In the genomic region with DNA sequence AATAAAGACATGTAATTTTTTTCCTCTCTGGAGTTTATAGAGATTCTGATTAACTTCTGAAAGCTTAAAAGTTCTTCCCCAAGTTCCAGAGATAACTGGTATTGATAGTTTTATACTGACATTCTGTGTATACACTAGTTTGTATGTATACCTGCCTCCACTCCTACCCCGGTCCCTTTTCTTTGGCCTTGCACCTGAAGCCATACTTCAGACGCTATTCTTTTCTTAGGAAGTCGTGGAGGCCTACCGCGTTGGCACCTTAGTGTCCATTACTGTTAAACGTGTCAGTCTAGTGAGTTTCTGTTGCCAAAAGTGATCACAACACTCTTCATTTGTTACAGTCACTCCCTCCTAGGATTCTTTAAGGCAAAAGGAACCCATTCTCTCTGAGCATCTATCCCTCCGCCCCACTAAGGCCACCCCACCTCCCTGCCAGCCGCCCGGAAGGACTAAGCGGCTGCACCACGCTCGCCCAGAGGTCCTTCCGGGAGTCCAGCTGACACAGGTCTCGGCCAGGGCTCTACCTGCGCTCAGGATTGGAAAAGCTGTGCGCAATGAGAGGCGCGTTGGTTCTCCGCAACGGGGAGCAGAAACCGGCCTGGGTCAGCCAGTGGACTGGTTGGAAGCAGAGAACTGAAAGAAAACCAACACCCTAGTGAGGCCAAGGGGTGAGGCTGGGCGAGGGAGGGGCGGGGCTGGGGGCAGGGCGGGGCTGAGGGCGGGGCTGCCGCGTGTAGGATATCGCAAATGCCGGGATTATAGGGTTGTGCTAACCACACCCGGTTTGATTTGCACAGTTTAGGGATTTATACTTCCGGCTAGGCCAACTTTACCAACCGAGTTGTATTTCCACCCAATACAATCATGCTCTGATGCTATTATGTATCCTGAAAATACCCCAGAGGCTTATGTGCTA, we compare ENCODE assay signal across 8 mouse cellular contexts. TPM values are rescaled to one million over a fixed set of nuclear protein-coding genes. Genes with fewer than 3 reads are reported as not detected.
DNase-seq lines count a peak whose midpoint lies in the region; ATAC-seq lines count a peak whose summit lies in the region.

A gene (minus strand): TSS at position 672 of the 916 bp plus-strand sequence.

- H3K4me3 ChIP-seq in hindbrain, embryonic 14.5 days (replicated peaks; ENCODE audit: low read length) = peak within 1 kb of the TSS; percentile 44

- H3K4me2 ChIP-seq in hindbrain, embryonic 14.5 days (replicated peaks) = peak within 1 kb of the TSS; percentile 63

- no peaks in the 10 kb centered on the region for H3K9me3 ChIP-seq in hindbrain, embryonic 14.5 days (ENCODE audit: control insufficient read depth, low read length)

- peak; percentile 70 for DNase-seq in WW6 (ENCODE audit: low read depth, low spot score)
- DNase-seq in cerebellum, postnatal 25 days = peak; percentile 85
- DNase-seq in frontal cortex, postnatal 36 days (ENCODE audit: low spot score in 2 of 2) = peak; percentile 53 to 55
- peak; percentile 55 for DNase-seq in hindbrain, embryonic 14.5 days (ENCODE audit: low spot score)
- DNase-seq in left cerebral cortex, adult 11 months (ENCODE audit: low spot score) = peak; percentile 42
- peak; percentile 83 to 84 for DNase-seq in lung, postnatal 4 days
- peak; percentile 86 for DNase-seq in retina, postnatal 1 day
- DNase-seq in thymus, postnatal 4 days = peak; percentile 76

- H3K27me3 ChIP-seq in hindbrain, embryonic 14.5 days (ENCODE audit: control insufficient read depth, insufficient read depth, low read length) = no peaks in the 10 kb centered on the region

- H3K27ac ChIP-seq in hindbrain, embryonic 14.5 days = 0 out of 2 replicates have a peak within 1 kb of the TSS, but pooled peaks have one; percentile 15

- H3K4me1 ChIP-seq in hindbrain, embryonic 14.5 days (replicated peaks; ENCODE audit: control insufficient read depth, insufficient read depth, low read length) = 0 out of 2 replicates have a peak, but pooled peaks cover 5% of the 10 kb centered on the region

- H3K36me3 ChIP-seq in hindbrain, embryonic 14.5 days (replicated peaks; ENCODE audit: control insufficient read depth, insufficient read depth) = no peaks in the 10 kb centered on the region

- WGBS in hindbrain, embryonic 14.5 days = 6% methylated on average over 32 of the region's 32 CpGs

- ATAC-seq in hindbrain, embryonic 14.5 days (ENCODE audit: low FRiP score) = peak; percentile 92

- H3K9ac ChIP-seq in hindbrain, embryonic 14.5 days = peak within 1 kb of the TSS; percentile 60

RNA-seq across cellular contexts. Expression of the gene that starts here (rescaled TPM):
- polyA plus RNA-seq in hindbrain, embryonic 14.5 days (2014; fragmentation: Nextera tagmentation; extraction: Ambion mirVana) = 3.3 TPM in 2 replicates

Comparison
In these comparisons a context has a peak if more than half of its experiments do, and no peak if none do; other contexts are left out.
1. Peak in every context shown above with its lines: DNase-seq, ATAC-seq, H3K4me3 ChIP-seq and H3K27ac ChIP-seq.